Mouse (Mus musculus) heart, embryonic 13.5 days (tissue): ENCODE results near the gene Rps3a1. TPM values are rescaled to one million over a fixed set of nuclear protein-coding genes. Genes with fewer than 3 reads are reported as not detected.
A peak's percentile ranks its signal among the peaks of the same experiment; 100 is the strongest.

Experiments
- ATAC-seq: fragments of 200-750 bp; cut with Nextera tagmentation; 2 replicates; pipeline ENCODE4 v1.8.0; 2017; ENCODE audit warnings: moderate TSS enrichment; ENCODE audit not compliant: insufficient number of reproducible peaks, low FRiP score, low TSS enrichment; ENCODE audit errors: extremely low read depth
- H3K27ac ChIP-seq: fragments of 300-500 bp; sonication (generic); replicated peaks from 2 replicates; pipeline ENCODE4 v1.5.1; 2015; ENCODE audit warnings: moderate library complexity, mild to moderate bottlenecking, inconsistent platforms
- H3K27me3 ChIP-seq: fragments of 300-500 bp; sonication (generic); replicated peaks from 2 replicates; pipeline ENCODE4 v1.6.1; 2015; ENCODE audit warnings: mild to moderate bottlenecking, inconsistent platforms
- H3K36me3 ChIP-seq: fragments of 300-500 bp; sonication (generic); 2 replicates; pipeline ENCODE4 v1.6.1; 2015; ENCODE audit warnings: mild to moderate bottlenecking, inconsistent platforms
- H3K4me1 ChIP-seq: fragments of 300-500 bp; sonication (generic); 2 replicates; pipeline ENCODE4 v1.6.1; 2015; ENCODE audit warnings: inconsistent platforms
- H3K4me2 ChIP-seq: fragments of 300-500 bp; sonication (generic); 2 replicates; pipeline ENCODE4 v1.6.1; 2015; ENCODE audit warnings: inconsistent platforms, mild to moderate bottlenecking, moderate library complexity
- H3K4me3 ChIP-seq: fragments of 300-500 bp; sonication (generic); 2 replicates; pipeline ENCODE4 v1.5.1; 2015; ENCODE audit warnings: moderate library complexity, mild to moderate bottlenecking, inconsistent platforms
- H3K9ac ChIP-seq: fragments of 300-500 bp; sonication (generic); 2 replicates; pipeline ENCODE4 v1.6.1; 2015; ENCODE audit warnings: inconsistent platforms, mild to moderate bottlenecking, moderate library complexity
- H3K9me3 ChIP-seq: fragments of 300-500 bp; sonication (generic); 2 replicates; pipeline ENCODE4 v1.6.1; 2016; ENCODE audit warnings: inconsistent platforms
- WGBS: fragments of 180-500 bp; shearing (Covaris S2); methylation state at CpG from one replicate; pipeline ENCODE4 v1.1.7; 2015; ENCODE audit warnings: mixed read lengths; 5-methylcytosine and 5-hydroxymethylcytosine counted together
- polyA plus RNA-seq: library from polyadenylated mRNA; unstranded; fragments of >200 nt; fragmentation: Nextera tagmentation; extraction: Ambion mirVana; gene quantifications from 2 replicates; pipeline ENCODE4 v1.2.1, GENCODE M21; 2015

Rps3a1 gene
- polyA plus RNA-seq: 788 and 847 TPM in 2 replicates

GRCm38 (mm10) chr3:86142263-86142933 is at the start of gene Rps3a1:
Gene Rps3a1, minus strand, starts transcription at chr3:86142702.
- Histone ChIP-seq H3K4me1 (peaks cover 17% of the 10 kb centered on the region), H3K4me2 (peak within 1 kb of the TSS; percentile 90)
- ATAC-seq: peak; percentile 96

GRCm38 (mm10) chr3:86187736-86188389 is 45.4 kb upstream of the Rps3a1 start:
- 73% methylated on average over 5 of the region's 5 CpGs for WGBS
- Histone ChIP-seq H3K9me3 (no peaks in the 10 kb centered on the region), H3K36me3 (no peaks in the 10 kb centered on the region), H3K9ac (no peak overlapping the region), H3K4me3 (no peak overlapping the region), H3K27me3 (no peaks in the 10 kb centered on the region), H3K4me2 (no peak overlapping the region), H3K4me1 (no peaks in the 10 kb centered on the region), H3K27ac (no peak overlapping the region)
- no peak for ATAC-seq

More at GRCm38 (mm10) chr3:86142263-86142933, at the start of gene Rps3a1:
- peak within 1 kb of the TSS; percentile 98 for H3K4me3 ChIP-seq
- peak within 1 kb of the TSS; percentile 100 for H3K9ac ChIP-seq
- H3K36me3 ChIP-seq: peaks cover 41% of the 10 kb centered on the region
- no peaks in the 10 kb centered on the region for H3K27me3 ChIP-seq
- WGBS: under 1% methylated on average over 77 of the region's 77 CpGs
- H3K9me3 ChIP-seq: no peaks in the 10 kb centered on the region
- H3K27ac ChIP-seq: peak within 1 kb of the TSS; percentile 87

DNA sequence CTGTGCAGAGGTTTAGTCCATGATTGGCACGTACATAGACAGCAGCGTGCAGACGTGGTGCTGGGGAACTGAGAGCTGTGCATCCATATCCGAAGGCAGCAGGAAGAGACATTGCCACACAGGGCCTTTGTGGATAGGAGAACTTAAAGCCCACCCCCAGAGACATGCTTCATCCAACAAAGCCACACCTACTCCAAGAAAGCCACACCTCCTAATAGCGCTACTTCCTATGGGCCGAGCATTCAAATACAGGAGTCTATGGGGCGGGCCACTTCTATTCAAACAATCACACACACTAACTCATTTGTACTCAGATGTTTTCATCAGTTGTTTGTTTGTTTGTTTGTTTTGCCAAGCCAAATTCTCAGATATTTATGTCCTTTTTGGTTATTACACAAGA is 42.0 kb upstream of the Rps3a1 start:
- H3K4me3 ChIP-seq: no peak overlapping the region
- H3K9me3 ChIP-seq: no peaks in the 10 kb centered on the region
- no peaks in the 10 kb centered on the region for H3K27me3 ChIP-seq
- 87% methylated on average over 7 of the region's 7 CpGs for WGBS
- no peak overlapping the region for H3K9ac ChIP-seq
- no peak overlapping the region for H3K4me2 ChIP-seq
- ATAC-seq: no peak
- no peaks in the 10 kb centered on the region for H3K4me1 ChIP-seq
- H3K36me3 ChIP-seq: no peaks in the 10 kb centered on the region
- H3K27ac ChIP-seq: no peak overlapping the region

DNA sequence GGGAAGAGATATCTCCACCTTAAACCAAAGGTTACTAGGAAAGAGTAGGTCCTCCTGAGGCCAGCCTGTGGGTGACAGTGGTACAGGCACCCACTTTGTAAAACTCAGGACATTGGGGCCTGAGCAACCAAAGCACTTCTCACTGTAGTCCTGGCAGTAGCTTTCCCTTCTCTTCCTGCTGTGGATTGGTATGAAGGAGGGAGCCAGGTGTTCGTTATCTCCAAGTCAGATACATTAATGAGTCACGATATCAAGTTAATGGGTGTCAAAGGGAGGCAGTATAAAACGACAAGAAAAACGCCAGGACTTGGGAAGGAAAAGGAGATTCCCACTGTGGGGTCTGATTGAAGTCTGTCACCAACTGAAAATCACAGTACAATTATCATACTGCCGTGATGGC is 38.6 kb upstream of the Rps3a1 start:
- Histone ChIP-seq H3K9ac (no peak overlapping the region), H3K4me2 (no peak overlapping the region), H3K27me3 (no peaks in the 10 kb centered on the region), H3K4me1 (no peaks in the 10 kb centered on the region), H3K27ac (no peak overlapping the region), H3K4me3 (no peak overlapping the region), H3K36me3 (no peaks in the 10 kb centered on the region), H3K9me3 (no peaks in the 10 kb centered on the region)
- ATAC-seq: no peak
- WGBS: 35% methylated on average over 5 of the region's 5 CpGs

- Histone ChIP-seq H3K4me2 (no peak overlapping the region), H3K27me3 (no peaks in the 10 kb centered on the region), H3K36me3 (no peaks in the 10 kb centered on the region), H3K4me1 (no peaks in the 10 kb centered on the region), H3K9ac (no peak overlapping the region), H3K9me3 (no peaks in the 10 kb centered on the region), H3K27ac (no peak overlapping the region), H3K4me3 (no peak overlapping the region)
- 84% methylated on average over 7 of the region's 7 CpGs for WGBS
- no peak for ATAC-seq
These were observed 37.2 kb upstream of the Rps3a1 start for GRCm38 (mm10) chr3:86179714-86180113.

- no peak overlapping the region for H3K9ac ChIP-seq
- ATAC-seq: no peak
- WGBS: 69% methylated on average over 8 of the region's 8 CpGs
- H3K27ac ChIP-seq: no peak overlapping the region
- no peak overlapping the region for H3K4me3 ChIP-seq
- H3K36me3 ChIP-seq: no peaks in the 10 kb centered on the region
- H3K9me3 ChIP-seq: no peaks in the 10 kb centered on the region
- H3K4me2 ChIP-seq: no peak overlapping the region
- H3K27me3 ChIP-seq: no peaks in the 10 kb centered on the region
- no peaks in the 10 kb centered on the region for H3K4me1 ChIP-seq
These were observed 26.4 kb upstream of the Rps3a1 start for GRCm38 (mm10) chr3:86168841-86169425.

- Histone ChIP-seq H3K4me3 (no peak overlapping the region), H3K27me3 (no peaks in the 10 kb centered on the region), H3K9me3 (no peaks in the 10 kb centered on the region), H3K9ac (no peak overlapping the region), H3K4me2 (no peak overlapping the region), H3K4me1 (no peaks in the 10 kb centered on the region), H3K36me3 (no peaks in the 10 kb centered on the region), H3K27ac (no peak overlapping the region)
- ATAC-seq: no peak
- 77% methylated on average over 9 of the region's 9 CpGs for WGBS
These were observed 7.0 kb upstream of the Rps3a1 start for GRCm38 (mm10) chr3:86149521-86149920.

- Histone ChIP-seq H3K4me1 (no peaks in the 10 kb centered on the region), H3K4me3 (no peak overlapping the region), H3K4me2 (no peak overlapping the region), H3K27me3 (no peaks in the 10 kb centered on the region), H3K36me3 (no peaks in the 10 kb centered on the region), H3K9ac (no peak overlapping the region), H3K9me3 (no peaks in the 10 kb centered on the region), H3K27ac (no peak overlapping the region)
- 71% methylated on average over 6 of the region's 6 CpGs for WGBS
- no peak for ATAC-seq
These were observed 6.6 kb upstream of the Rps3a1 start for GRCm38 (mm10) chr3:86149063-86149462.

- ATAC-seq: no peak
- no peak overlapping the region for H3K9ac ChIP-seq
- 80% methylated on average over 6 of the region's 6 CpGs for WGBS
These were observed 841 bp upstream of the Rps3a1 start for GRCm38 (mm10) chr3:86143343-86143742.

DNA sequence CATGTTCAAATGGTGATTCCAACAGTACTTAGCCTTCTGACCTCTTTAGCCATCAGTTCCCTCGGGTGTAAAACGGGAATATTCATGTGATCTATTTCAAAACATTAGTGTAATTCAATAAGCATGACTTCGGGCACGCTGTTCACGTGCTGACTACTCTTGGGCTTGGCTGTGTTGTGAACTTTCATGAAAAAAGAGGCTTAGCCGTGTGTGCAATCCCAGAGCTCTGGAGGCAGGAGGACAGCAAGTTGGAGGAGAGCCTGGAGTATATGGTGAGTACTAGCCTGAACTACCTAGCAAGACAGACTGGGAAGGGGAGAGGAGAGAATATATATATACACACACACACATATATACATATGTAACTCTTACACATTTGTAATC is 424 bp upstream of the Rps3a1 start:
- no peaks in the 10 kb centered on the region for H3K9me3 ChIP-seq
- ATAC-seq: no peak
- WGBS: 38% methylated on average over 6 of the region's 6 CpGs
- H3K4me1 ChIP-seq: peaks cover 17% of the 10 kb centered on the region
- peak overlapping the region; percentile 43 for H3K4me2 ChIP-seq
- no peaks in the 10 kb centered on the region for H3K27me3 ChIP-seq
- H3K4me3 ChIP-seq: peak overlapping the region; percentile 98; the same call in 1 of the 2 replicates
- H3K27ac ChIP-seq: no peak overlapping the region; the same call in 1 of the 2 replicates
- peaks cover 36% of the 10 kb centered on the region for H3K36me3 ChIP-seq
- H3K9ac ChIP-seq: peak overlapping the region; percentile 55

More at GRCm38 (mm10) chr3:86143343-86143742, 841 bp upstream of the Rps3a1 start:
- Histone ChIP-seq H3K36me3 (peaks cover 32% of the 10 kb centered on the region), H3K4me1 (peaks cover 17% of the 10 kb centered on the region), H3K9me3 (no peaks in the 10 kb centered on the region), H3K27ac (no peak overlapping the region), H3K27me3 (no peaks in the 10 kb centered on the region), H3K4me2 (no peak overlapping the region), H3K4me3 (no peak overlapping the region)

DNA sequence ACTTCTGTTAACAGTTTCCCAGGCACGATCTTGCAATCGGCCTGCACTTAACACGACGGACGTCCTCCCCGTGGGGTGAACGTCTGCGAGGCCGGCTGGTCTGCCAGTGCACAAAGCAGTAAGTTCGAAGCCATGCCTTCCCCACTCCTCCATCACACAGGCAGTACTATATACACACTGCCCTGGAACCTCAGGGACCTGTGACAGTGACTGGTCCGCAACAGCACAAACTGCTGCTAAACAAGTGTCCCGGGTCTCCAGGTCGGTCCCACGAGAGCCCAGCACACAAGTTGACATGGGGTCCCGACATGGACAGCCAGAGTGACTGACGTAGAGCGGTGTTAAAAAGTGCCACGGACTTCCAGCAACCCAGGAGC is 628 bp downstream of the Rps3a1 start:
- Histone ChIP-seq H3K4me2 (peak overlapping the region; percentile 90), H3K27me3 (no peaks in the 10 kb centered on the region), H3K4me1 (peaks cover 17% of the 10 kb centered on the region), H3K27ac (peak overlapping the region; percentile 87), H3K9me3 (no peaks in the 10 kb centered on the region), H3K36me3 (peaks cover 46% of the 10 kb centered on the region), H3K4me3 (peak overlapping the region; percentile 98), H3K9ac (peak overlapping the region; percentile 100)
- no peak for ATAC-seq
- WGBS: under 1% methylated on average over 18 of the region's 18 CpGs
